Mouse (Mus musculus) spleen, postnatal 14 days (tissue): ENCODE measurements around the gene Fam240a.

Experiments used
- DNase-seq, 2 experiments: peaks; one replicate each; pipeline ENCODE4 v3.0.0; 2021 to 2022; ENCODE audit warnings: low spot score in 2 of 2

Fam240a gene

DNA sequence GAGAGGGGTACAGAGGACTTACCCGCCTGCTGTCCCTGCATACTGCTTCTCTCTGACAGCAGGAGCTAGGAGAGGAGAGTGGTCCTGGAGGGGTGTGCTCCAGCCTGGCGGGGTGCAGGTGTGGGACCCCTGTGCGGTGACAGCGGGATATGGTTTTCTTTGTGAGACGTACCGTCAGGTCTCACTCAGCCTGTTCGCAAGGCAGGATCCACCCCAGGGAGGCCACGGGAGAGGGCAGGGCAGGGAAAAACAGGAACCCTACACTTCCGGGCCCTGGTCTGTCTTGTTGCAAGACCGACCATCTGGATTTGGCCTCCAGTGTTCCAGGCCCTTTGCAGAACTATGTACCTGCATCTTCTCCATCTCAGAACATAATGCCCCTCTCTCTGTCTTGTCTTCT, 23.2 kb downstream of the Fam240a start:
- no peak for DNase-seq

DNA sequence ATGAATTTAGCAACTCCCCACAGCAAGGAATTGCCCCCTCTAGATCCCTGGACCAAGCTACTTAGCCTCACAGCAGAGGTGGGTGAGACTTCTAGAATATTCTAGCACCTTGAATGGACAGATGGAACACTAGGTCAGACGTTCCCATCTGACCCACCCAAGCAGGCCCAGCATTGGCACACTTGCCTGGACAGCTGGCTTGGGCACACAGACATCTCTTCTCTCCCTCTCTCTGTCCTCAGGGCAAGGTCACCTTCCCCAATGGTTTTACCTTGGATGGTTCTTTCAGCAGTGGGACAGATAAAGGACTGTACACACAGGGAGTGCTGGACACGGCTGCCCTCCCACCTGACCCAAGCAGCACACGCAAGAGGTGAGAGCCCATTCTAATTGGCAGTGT, 24.1 kb downstream of the Fam240a start:
- DNase-seq, result no peak

DNA sequence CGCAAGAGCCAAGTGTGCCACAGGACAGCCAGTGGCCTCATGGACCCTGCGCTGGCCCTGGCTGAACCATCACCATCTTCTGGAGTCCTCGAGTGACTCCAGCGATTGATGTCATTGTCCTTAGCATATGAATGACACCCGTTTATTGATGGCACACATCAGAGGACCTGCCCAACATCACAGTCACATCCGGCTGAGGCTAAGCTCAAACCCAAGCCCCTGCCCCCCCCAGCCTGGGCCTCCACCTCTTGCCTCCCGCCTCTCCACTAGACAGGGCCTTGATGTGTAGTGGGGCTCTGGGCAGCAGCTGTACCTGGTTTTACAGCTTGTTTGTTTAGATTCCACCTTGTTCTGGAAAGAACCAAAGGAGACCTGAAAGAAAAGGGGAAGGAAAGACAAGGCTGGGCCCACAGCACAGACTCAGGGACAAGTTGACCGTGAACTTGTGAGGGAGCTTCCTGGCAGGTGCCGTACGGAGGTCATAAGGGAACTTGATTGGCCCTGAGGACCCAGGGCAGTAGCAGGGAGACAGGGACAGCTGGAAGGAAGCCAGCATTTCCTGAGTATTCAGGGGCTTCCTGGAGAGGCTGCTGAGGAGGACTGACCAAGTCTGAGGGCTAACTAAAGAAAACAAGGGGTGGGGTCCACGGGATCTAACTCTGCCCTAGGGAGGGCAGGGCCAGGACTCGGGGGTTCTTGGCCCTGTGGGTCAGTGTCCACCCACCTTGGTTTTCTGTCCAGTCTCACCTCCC, 25.4 kb downstream of the Fam240a start:
- no peak for DNase-seq

DNA sequence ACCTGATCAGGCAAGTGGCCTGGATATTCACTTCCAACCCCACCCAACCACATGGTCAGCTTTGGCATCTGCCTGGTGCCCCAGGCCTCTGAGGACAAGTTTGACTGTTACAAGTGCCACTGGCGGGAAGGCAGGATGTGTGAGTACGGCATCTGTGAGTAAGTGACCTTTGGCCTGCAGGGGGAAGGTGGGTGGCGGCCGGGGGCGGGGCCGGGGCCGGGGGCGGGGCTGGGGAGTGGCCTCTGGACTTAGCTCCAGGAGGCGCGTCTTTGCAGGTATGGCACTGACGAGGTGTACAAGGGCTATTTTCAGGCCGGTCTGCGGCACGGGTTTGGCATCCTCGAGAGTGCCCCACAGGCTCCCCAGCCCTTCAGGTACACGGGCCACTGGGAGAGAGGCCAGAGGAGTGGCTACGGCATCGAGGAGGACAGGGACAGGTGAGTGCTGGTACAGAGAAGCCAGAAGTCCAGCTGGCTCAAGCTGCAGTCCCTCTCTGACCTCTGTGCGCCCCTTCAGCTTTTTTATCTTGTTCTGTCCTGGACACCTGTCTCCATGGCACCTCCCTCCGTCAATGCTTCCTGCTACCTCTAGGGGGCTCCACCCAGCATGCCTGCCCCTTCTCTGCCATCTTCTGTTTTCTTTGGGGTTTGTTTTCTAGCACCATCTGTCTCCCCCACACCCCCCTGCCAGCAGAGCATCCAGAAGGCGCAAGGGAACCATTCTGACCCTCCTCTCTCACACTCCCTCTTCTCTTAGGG, 26.5 kb downstream of the Fam240a start:
- no peak for DNase-seq

DNA sequence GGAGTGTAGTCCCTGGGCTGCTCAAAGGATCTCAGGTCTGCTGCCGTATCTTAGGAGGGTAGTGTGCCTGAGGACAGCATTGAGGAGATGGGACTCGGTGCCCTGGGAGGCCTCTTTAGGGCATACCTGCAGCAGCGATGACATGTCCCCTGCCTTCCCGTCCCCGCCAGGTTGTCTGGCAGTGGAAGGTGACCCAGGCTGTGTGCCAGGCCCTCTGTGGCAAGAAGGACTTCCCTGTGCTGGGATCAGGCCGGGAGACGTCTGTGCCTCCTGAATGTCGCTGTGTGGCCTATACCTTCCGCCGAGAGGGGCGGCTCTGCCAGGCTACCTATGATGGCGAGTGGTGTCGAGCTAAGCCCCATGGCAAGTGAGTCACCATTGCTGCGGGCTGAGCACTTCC, 27.7 kb downstream of the Fam240a start:
- no peak for DNase-seq

DNA sequence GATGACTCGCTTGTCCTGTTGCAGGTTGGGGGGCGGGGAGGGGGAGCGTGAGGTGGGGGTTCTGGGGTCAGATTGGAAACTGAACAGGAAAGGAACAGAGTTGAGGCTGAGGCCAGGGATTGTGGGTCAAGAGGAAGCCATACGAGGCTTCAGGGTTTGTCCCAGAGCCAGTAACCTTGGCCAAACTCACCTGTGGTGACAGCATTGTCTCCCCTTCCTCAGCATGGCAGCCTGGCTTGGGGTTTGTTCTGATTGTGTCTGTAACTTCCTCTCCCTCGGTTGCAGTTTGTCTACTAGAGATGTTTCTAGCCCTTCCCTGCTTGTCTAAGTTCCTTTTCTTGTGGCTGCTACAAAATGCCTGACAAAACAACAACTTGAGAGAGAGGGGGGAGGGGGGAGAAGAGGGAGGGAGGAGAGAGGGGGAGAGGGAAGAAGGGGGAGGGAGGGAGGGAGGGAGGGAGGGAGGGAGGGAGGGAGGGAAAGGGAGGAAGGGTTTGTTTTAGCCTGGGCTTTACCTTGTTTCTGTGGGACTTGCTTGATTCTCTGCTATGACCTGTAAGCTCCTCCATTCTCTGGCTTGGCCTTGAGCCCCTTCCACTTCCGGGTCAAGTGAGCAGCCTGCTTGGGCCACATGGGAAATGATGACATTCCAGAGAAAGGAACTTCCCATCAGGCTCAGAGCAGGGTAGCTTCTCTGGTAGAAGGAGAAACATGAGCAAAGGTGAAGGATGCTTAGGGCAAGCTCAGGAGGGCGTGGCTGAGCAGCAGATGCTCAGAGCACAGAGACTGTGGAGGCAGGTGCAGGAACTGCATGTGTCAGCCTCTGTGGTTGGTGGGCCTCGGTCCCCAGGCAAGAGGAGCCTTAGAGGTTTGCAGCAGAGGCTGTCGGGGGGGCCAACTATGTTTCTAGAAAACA, 29.0 kb downstream of the Fam240a start:
- no peak for DNase-seq

DNA sequence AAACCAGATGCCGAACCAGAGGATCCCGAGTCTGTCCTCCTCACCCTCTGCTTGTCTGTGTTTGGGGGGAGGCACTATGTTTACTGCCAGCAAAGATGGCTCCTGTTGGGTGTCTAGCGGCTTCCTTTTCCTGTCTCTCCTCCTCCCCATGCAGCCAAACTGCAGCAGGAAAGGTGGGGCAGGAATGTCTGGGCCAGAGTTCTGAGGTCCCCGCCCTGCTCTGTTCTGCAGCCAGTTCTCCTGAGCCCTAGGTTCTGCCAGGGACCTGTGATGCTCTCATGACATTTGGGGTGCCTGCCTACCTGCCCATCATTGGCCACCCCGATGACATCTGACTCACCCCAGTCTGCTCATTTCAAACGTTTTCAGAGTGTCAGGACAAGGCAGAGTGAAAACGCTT, 34.7 kb downstream of the Fam240a start:
- DNase-seq, result no peak

DNA sequence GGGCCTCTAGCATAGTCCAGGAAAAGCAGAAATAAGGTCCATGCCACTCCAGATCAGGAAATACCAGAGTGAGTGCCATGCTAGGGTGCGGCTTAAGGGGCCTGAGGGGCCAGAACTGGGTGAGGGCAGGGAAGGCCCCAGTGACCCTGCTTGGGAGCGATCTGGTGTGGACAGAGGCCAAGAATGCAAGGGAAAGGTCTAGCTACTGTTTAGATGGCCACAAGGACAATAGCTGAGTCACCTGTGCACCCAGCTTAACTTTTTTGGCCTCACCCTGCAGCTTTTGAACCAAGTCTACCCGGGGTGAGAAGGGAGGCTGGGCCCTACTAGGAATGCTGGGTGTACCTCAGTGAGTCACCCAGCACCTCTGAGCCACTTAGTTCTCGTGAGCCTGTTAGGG, 35.9 kb downstream of the Fam240a start:
- no peak for DNase-seq

DNA sequence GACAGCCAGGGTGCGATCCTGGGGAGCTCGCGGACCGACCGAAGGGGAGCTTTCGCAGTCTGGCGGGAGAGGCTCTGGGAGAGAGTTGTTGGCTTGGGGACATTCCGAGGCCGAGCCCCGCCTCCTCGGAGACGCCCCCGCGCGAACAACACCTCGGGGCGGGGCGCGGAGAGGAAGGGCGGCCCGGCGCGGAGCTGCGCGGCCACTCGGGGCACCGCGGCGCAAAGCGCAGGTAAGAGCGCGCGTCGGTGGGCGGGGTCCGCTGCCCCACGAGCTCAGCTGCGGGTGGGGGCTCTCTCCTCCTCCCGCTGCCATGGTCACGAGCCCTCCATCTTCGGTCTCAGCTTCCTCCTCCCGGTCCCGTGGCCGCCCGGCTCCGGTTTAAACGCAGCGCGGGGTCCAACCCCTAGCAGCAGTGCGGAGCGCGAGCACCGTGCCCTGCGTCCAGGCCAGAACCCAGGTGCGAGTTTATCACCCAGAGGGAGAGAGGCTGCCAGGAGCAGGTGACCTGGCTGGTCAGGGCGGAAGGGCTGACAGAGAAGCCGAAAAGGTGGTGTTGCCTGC, 36.6 kb downstream of the Fam240a start, which contains the start of gene Tmie:
TSS of gene Tmie (minus strand) at position 116 of the 564 bp plus-strand sequence.
- DNase-seq, result no peak

DNA sequence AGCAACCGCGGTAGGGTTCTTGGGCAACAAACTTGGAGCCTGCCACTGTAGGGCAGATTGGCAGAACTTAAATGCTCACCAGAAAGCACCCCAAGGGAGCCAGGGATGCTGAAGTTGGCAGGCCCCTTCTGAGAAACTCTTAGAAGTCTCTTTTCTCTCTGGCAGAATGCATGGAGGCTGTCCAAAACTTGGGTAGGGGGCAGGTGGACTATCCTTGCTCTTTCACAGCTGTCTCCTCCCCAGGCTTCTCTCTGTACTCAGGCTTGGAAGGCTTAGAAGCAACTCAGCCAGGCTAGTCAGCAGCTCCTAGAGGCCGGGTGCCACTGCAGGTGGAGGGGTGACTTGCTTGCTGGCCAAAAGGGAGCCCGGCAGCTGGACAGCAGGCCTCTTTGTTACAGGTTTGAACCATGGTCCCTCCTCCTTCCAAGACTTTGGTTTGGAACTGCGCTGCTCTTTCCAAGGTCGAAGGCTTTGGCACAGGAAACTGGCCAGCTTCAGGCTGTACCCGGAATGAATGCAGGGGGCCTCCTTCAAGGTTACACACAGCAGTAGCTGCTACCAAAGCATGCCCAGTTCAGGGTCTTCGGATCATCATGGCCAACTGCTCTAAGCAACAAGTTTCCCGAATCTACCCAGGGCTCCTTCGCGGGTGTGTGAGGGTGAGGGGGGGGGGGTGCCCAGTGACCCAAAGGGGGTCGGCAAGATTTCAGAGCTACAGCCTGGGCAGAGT, 37.3 kb downstream of the Fam240a start, which contains the start of gene Als2cl:
TSS of gene Als2cl (plus strand) at position 680 of the 730 bp plus-strand sequence.
- no peak for DNase-seq

DNA sequence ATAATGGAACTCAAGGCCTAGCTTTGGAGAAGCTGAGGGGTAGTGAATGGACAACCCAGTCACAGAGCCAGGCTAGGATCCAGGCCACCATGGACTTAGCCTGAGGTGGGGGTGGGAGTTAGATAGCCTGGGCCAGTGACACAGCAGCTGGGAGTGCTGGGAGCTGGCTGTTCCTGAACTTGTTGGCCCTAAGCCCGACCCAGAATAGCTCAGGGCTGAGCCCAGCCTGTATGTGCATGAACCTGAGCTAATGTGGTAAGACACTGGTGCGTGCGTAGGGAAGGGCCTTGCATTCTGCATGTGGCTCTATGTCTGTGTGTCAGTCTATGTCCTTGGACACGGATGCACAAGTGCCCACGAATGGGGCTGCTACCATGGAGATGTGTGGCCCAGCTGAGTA, 38.8 kb downstream of the Fam240a start:
- no peak for DNase-seq

DNA sequence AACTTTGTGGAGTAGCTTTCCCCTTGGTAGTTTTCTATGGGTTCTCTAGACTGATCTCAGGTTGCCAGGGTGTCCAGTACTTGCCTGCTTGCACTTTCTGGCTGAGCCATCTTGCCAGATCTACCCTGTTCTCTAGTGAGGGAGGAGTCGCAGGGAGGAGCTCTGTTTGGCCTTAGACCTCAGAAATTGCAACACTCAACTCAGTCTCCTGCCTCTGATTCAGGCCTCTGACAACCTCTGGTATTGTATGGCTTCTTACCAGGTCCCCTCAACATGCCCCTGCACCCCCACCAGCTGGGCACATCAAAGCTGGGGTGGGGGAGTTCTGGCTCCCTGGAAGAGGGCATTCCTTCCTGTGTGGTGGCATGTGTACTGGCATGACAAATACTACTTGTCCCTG, 39.3 kb downstream of the Fam240a start:
- DNase-seq, result no peak

DNA sequence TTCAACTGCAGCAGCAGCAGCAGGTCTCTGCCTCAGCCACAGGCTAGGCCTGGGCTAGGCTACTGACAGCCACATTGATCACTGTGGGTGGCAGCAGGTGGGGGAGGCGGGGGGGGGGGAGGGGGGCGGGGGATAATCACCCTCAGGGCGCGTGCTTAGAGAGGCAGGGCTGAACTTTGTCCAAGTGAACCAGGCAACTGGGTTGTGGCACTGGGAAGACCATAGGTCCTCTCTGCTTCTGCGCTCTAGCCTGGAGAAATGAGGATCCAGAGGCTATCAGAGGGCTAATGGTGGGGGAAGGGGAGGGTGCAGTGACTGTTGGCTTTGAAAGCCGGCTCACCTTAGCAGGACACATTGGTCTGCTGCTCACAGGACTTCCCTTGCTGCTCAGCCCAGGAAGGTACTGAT, 41.4 kb downstream of the Fam240a start:
- no peak for DNase-seq

DNA sequence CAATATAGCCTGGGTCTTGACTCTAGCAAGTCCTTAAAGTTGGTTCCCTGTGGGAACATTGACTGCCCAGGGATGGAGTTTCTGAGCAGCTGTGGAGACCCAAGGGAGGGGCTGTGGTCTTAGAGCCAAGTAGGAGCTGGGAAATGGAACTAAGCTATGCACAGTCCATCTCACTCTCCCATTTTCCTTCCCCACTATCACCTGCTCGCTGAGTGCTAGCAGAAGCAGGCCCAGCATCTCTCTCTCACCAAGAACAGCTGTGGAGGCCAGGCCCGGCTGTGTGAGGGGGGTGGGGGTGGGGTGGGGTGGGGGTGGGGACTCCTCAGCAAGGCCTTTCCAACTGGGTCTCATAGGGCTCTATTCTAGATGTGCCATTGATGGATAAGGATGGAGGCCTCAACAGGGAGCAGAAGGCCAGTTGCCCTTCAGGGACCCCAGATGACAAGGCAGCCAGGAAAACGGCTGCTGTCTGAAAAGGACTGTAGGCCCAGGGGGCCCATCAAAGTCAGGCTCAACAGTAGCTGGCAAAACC, 41.9 kb downstream of the Fam240a start:
- DNase-seq, result no peak

DNA sequence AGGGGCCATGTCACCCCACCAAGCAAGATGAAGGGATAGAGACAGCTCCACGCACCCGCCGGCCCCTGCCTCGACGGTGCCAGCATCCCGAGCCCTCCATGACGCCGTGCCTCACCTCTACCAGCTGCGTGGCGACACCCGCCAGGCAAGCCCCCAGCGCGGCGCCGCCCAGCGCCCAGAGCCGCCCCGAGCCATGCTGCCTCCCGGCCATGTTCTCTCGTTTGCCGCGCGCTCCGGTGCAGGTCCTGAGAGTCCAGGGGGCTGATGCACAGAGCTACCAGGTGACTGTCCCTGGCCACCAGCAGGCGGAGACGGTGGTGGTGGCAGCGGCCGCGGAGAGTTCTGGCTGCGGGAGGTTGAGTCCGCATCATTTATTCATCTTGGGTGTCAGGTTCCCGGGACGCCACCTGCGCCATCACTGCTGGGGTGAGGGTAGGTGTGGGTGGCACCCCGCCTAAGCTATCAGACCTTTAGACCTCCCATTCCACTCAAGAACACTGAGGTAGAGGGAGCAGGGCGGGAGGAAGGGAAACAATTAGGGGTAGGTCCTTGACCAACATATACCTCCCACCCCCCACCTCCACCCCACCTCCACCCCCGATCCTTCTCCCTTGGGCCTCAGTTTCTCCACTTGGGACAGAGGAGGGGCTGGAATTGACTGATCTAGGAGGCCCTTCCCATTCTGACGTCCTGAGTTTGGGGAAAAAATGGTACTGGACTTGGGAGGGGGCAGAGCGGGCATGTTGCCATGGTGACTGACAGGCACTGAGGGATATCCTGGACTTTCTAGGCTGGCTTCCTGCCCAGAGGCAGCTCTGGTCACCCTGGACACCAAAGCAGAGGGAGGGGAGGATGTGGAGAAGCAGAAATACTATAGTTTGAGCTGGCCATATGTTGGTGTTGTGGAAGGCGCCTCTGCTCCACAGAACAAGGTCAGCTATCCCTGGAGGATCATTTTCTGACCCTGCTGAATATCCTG, 42.7 kb downstream of the Fam240a start:
- no peak for DNase-seq

DNA sequence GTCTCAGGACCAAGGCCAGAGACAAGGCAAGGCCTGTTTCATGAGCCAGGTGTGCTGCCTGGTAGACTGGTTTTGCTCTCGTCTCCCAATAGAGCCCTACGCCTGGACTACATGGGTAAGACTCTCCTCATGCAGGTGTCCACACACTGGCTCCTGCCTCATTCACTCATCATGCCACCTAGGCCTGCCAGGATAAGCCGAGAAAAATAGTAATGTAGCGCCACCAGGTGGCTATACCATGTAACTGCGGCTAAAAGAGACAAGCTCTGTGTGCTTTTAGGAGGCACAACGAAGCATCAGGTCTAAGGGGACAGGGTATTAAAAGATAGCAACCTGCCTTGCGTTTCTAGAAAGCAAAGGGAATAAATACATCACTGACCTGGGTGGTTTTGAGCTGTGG, 45.6 kb downstream of the Fam240a start:
- peak in 1 of 2 experiments; percentile 31 for DNase-seq
